Mouse (Mus musculus) embryonic facial prominence, embryonic 12.5 days (tissue): Measurements from ENCODE around the gene Plekhm1. TPM values are rescaled to one million over a fixed set of nuclear protein-coding genes. Genes with fewer than 3 reads are reported as not detected.

Source experiments
- ATAC-seq: fragments of 200-750 bp; cut with Nextera tagmentation; 2 replicates; pipeline ENCODE4 v1.8.0; 2017; ENCODE audit not compliant: insufficient number of reproducible peaks, insufficient read depth, low FRiP score, low TSS enrichment
- H3K27ac ChIP-seq: fragments of 300-500 bp; sonication (generic); 2 replicates; pipeline ENCODE4 v1.5.1; 2016; ENCODE audit warnings: mild to moderate bottlenecking
- H3K27me3 ChIP-seq: fragments of 300-500 bp; sonication (generic); 2 replicates; pipeline ENCODE4 v1.6.1; 2016; ENCODE audit warnings: mild to moderate bottlenecking, moderate library complexity
- H3K36me3 ChIP-seq: fragments of 300-500 bp; sonication (generic); 2 replicates; pipeline ENCODE4 v1.6.1; 2016; ENCODE audit warnings: mild to moderate bottlenecking
- H3K4me1 ChIP-seq: fragments of 300-500 bp; sonication (generic); 2 replicates; pipeline ENCODE4 v1.6.1; 2016
- H3K4me2 ChIP-seq: fragments of 300-500 bp; sonication (generic); replicated peaks from 2 replicates; pipeline ENCODE4 v1.6.1; 2016; ENCODE audit warnings: mild to moderate bottlenecking, moderate library complexity
- H3K4me3 ChIP-seq: fragments of 300-500 bp; sonication (generic); 2 replicates; pipeline ENCODE4 v1.5.1; 2016; ENCODE audit warnings: mild to moderate bottlenecking
- H3K9ac ChIP-seq: fragments of 300-500 bp; sonication (generic); 2 replicates; pipeline ENCODE4 v1.6.1; 2016; ENCODE audit warnings: mild to moderate bottlenecking, moderate library complexity
- H3K9me3 ChIP-seq: fragments of 300-500 bp; sonication (generic); 2 replicates; pipeline ENCODE4 v1.6.1; 2016; ENCODE audit warnings: mild to moderate bottlenecking, moderate library complexity
- WGBS: fragments of 180-500 bp; shearing (Covaris S2); methylation state at CpG from one replicate; pipeline ENCODE4 v1.1.7; 2016; 5-methylcytosine and 5-hydroxymethylcytosine counted together
- polyA plus RNA-seq: library from polyadenylated mRNA; unstranded; fragments of >200 nt; fragmentation: Nextera tagmentation; extraction: Ambion mirVana; gene quantifications from 2 replicates; pipeline ENCODE4 v1.2.1, GENCODE M21; 2016

Gene Plekhm1
- polyA plus RNA-seq, 1 experiment from 2014 or later, result 8.2 TPM

GRCm38 (mm10) chr11:103359841-103360641 lies 52.4 kb downstream of the Plekhm1 start:
- Histone ChIP-seq H3K4me2 (peak overlapping the region; percentile 91), H3K9me3 (no peaks in the 10 kb centered on the region), H3K4me1 (peaks cover 38% of the 10 kb centered on the region), H3K4me3 (peak overlapping the region; percentile 52), H3K27ac (no peak overlapping the region), H3K9ac (peak overlapping the region; percentile 61), H3K27me3 (peaks cover 91% of the 10 kb centered on the region), H3K36me3 (no peaks in the 10 kb centered on the region)
- 1% methylated on average over 59 of the region's 60 CpGs for WGBS
- 0 out of 2 replicates have a peak, but pooled peaks have one; percentile 13 for ATAC-seq

- Histone ChIP-seq H3K9me3 (no peaks in the 10 kb centered on the region), H3K9ac (no peak overlapping the region), H3K4me2 (peak overlapping the region; percentile 28), H3K36me3 (no peaks in the 10 kb centered on the region), H3K4me3 (0 out of 2 replicates have a peak overlapping the region, but pooled peaks have one; percentile 7), H3K27ac (no peak overlapping the region), H3K4me1 (peaks cover 42% of the 10 kb centered on the region), H3K27me3 (peaks cover 82% of the 10 kb centered on the region)
- ATAC-seq, result no peak
- under 1% methylated on average over 22 of the region's 22 CpGs for WGBS
Measured at GRCm38 (mm10) chr11:103359122-103359521, 53.4 kb downstream of the Plekhm1 start.

- no peak overlapping the region for H3K9ac ChIP-seq
- H3K4me3 ChIP-seq, result no peak overlapping the region
- no peak for ATAC-seq
- no peaks in the 10 kb centered on the region for H3K9me3 ChIP-seq
- peaks cover 74% of the 10 kb centered on the region for H3K27me3 ChIP-seq
- H3K27ac ChIP-seq, result no peak overlapping the region
- H3K4me2 ChIP-seq, result no peak overlapping the region
- no peaks in the 10 kb centered on the region for H3K36me3 ChIP-seq
- WGBS, result 54% methylated on average over 4 of the region's 4 CpGs
- H3K4me1 ChIP-seq, result peaks cover 37% of the 10 kb centered on the region
Measured at GRCm38 (mm10) chr11:103358316-103358715, 54.2 kb downstream of the Plekhm1 start.

- no peak overlapping the region for H3K27ac ChIP-seq
- peaks cover 68% of the 10 kb centered on the region for H3K27me3 ChIP-seq
- WGBS, result 91% methylated on average over 10 of the region's 10 CpGs
- H3K9me3 ChIP-seq, result peaks cover 3% of the 10 kb centered on the region; the same call in 1 of the 2 replicates
- no peak overlapping the region for H3K4me3 ChIP-seq
- H3K9ac ChIP-seq, result no peak overlapping the region
- no peaks in the 10 kb centered on the region for H3K36me3 ChIP-seq
- peaks cover 31% of the 10 kb centered on the region for H3K4me1 ChIP-seq
- ATAC-seq, result no peak
- H3K4me2 ChIP-seq, result no peak overlapping the region
Measured at GRCm38 (mm10) chr11:103357710-103358109, 54.8 kb downstream of the Plekhm1 start.

- Histone ChIP-seq H3K27me3 (peaks cover 62% of the 10 kb centered on the region), H3K36me3 (no peaks in the 10 kb centered on the region), H3K9ac (no peak overlapping the region), H3K9me3 (peaks cover 5% of the 10 kb centered on the region; the same call in 1 of the 2 replicates), H3K4me2 (no peak overlapping the region), H3K4me3 (no peak overlapping the region), H3K4me1 (peaks cover 25% of the 10 kb centered on the region), H3K27ac (no peak overlapping the region)
- ATAC-seq, result no peak
- WGBS, result 76% methylated on average over 16 of the region's 16 CpGs
Measured at GRCm38 (mm10) chr11:103356938-103357670, 55.4 kb downstream of the Plekhm1 start.

- no peak overlapping the region for H3K9ac ChIP-seq
- no peak for ATAC-seq
- peaks cover 23% of the 10 kb centered on the region for H3K4me1 ChIP-seq
- H3K4me3 ChIP-seq, result no peak overlapping the region
- H3K27me3 ChIP-seq, result peaks cover 52% of the 10 kb centered on the region
- H3K4me2 ChIP-seq, result peak overlapping the region; percentile 13; the same call in 1 of the 2 replicates
- H3K27ac ChIP-seq, result no peak overlapping the region
- H3K9me3 ChIP-seq, result peaks cover 5% of the 10 kb centered on the region; the same call in 1 of the 2 replicates
- 20% methylated on average over 11 of the region's 11 CpGs for WGBS
- no peaks in the 10 kb centered on the region for H3K36me3 ChIP-seq
Measured at GRCm38 (mm10) chr11:103356032-103356571, 56.4 kb downstream of the Plekhm1 start.

- no peak overlapping the region for H3K27ac ChIP-seq
- H3K9me3 ChIP-seq, result peaks cover 5% of the 10 kb centered on the region; the same call in 1 of the 2 replicates
- peaks cover 23% of the 10 kb centered on the region for H3K4me1 ChIP-seq
- H3K4me3 ChIP-seq, result no peak overlapping the region
- ATAC-seq, result no peak
- H3K27me3 ChIP-seq, result peaks cover 43% of the 10 kb centered on the region
- WGBS, result 13% methylated on average over 11 of the region's 11 CpGs
- no peak overlapping the region for H3K9ac ChIP-seq
- H3K4me2 ChIP-seq, result no peak overlapping the region
- no peaks in the 10 kb centered on the region for H3K36me3 ChIP-seq
Measured at GRCm38 (mm10) chr11:103355251-103355650, 57.2 kb downstream of the Plekhm1 start.

- no peak overlapping the region for H3K9ac ChIP-seq
- peaks cover 18% of the 10 kb centered on the region for H3K4me1 ChIP-seq
- H3K27me3 ChIP-seq, result peaks cover 31% of the 10 kb centered on the region
- no peaks in the 10 kb centered on the region for H3K36me3 ChIP-seq
- H3K27ac ChIP-seq, result no peak overlapping the region
- H3K9me3 ChIP-seq, result peaks cover 5% of the 10 kb centered on the region; the same call in 1 of the 2 replicates
- ATAC-seq, result no peak
- 66% methylated on average over 3 of the region's 3 CpGs for WGBS
- H3K4me3 ChIP-seq, result no peak overlapping the region
- no peak overlapping the region for H3K4me2 ChIP-seq
Measured at GRCm38 (mm10) chr11:103354033-103354432, 58.5 kb downstream of the Plekhm1 start.

GRCm38 (mm10) chr11:103352239-103352814 lies 60.2 kb downstream of the Plekhm1 start:
- Histone ChIP-seq H3K27ac (no peak overlapping the region), H3K9me3 (peaks cover 5% of the 10 kb centered on the region; the same call in 1 of the 2 replicates), H3K4me3 (no peak overlapping the region), H3K4me2 (no peak overlapping the region), H3K27me3 (peaks cover 18% of the 10 kb centered on the region), H3K4me1 (peaks cover 18% of the 10 kb centered on the region), H3K36me3 (no peaks in the 10 kb centered on the region), H3K9ac (no peak overlapping the region)
- no peak for ATAC-seq
- 82% methylated on average over 5 of the region's 5 CpGs for WGBS

- WGBS, result 91% methylated on average over 12 of the region's 12 CpGs
- H3K27me3 ChIP-seq, result 0 out of 2 replicates have a peak, but pooled peaks cover 3% of the 10 kb centered on the region
- no peak overlapping the region for H3K4me3 ChIP-seq
- H3K36me3 ChIP-seq, result no peaks in the 10 kb centered on the region
- peaks cover 5% of the 10 kb centered on the region; the same call in 1 of the 2 replicates for H3K9me3 ChIP-seq
- H3K27ac ChIP-seq, result no peak overlapping the region
- no peak overlapping the region for H3K4me2 ChIP-seq
- peaks cover 12% of the 10 kb centered on the region for H3K4me1 ChIP-seq
- no peak overlapping the region for H3K9ac ChIP-seq
- ATAC-seq, result no peak
Measured at GRCm38 (mm10) chr11:103350711-103351315, 61.7 kb downstream of the Plekhm1 start.

- H3K36me3 ChIP-seq, result no peaks in the 10 kb centered on the region
- H3K4me1 ChIP-seq, result 0 out of 2 replicates have a peak, but pooled peaks cover 2% of the 10 kb centered on the region
- H3K27ac ChIP-seq, result no peak overlapping the region
- ATAC-seq, result no peak
- no peaks in the 10 kb centered on the region for H3K27me3 ChIP-seq
- H3K4me3 ChIP-seq, result no peak overlapping the region
- no peak overlapping the region for H3K9ac ChIP-seq
- H3K4me2 ChIP-seq, result no peak overlapping the region
- H3K9me3 ChIP-seq, result peaks cover 5% of the 10 kb centered on the region; the same call in 1 of the 2 replicates
- WGBS, result 89% methylated on average over 2 of the region's 2 CpGs
Measured at GRCm38 (mm10) chr11:103349699-103350098, 62.8 kb downstream of the Plekhm1 start.
